Mouse (Mus musculus): ENCODE results near the gene Dok7. TPM values are rescaled to one million over a fixed set of nuclear protein-coding genes. Genes with fewer than 3 reads are reported as not detected.

The Dok7 gene
- polyA plus RNA-seq, 1 experiment from 2014 or later, result 0.83 TPM

- WGBS, result 79% methylated on average over 3 of the region's 3 CpGs
- no peak for TF ChIP-seq CTCF (IDR thresholded peaks at IDR 0.05; ENCODE audit: low read depth)
- ATAC-seq (ENCODE audit: insufficient read depth), result no peak
- H3K9me3 ChIP-seq (ENCODE audit: low read depth, low read length), result no peaks in the 10 kb centered on the region
- H3K4me2 ChIP-seq, result no peak overlapping the region
- peaks cover 45% of the 10 kb centered on the region for H3K36me3 ChIP-seq (ENCODE audit: insufficient read depth)
- no peak for DNase-seq
- no peak overlapping the region for H3K4me3 ChIP-seq (ENCODE audit: low read depth, low read length)
- no peak overlapping the region for H3K27ac ChIP-seq (ENCODE audit: low read depth)
- no peaks in the 10 kb centered on the region for H3K4me1 ChIP-seq (ENCODE audit: insufficient read depth)
- H3K9ac ChIP-seq, result no peak overlapping the region
- H3K27me3 ChIP-seq (ENCODE audit: insufficient read depth, low read length), result no peaks in the 10 kb centered on the region
These were observed 35.1 kb downstream of the Dok7 start for GRCm38 (mm10) chr5:35091636-35092035.

- DNase-seq, result peak; percentile 10
- Histone ChIP-seq H3K27ac (ENCODE audit: low read depth) (no peak overlapping the region), H3K4me1 (ENCODE audit: insufficient read depth) (peaks cover 7% of the 10 kb centered on the region; the same call in 1 of the 2 replicates), H3K9me3 (ENCODE audit: low read depth, low read length) (no peaks in the 10 kb centered on the region), H3K27me3 (ENCODE audit: insufficient read depth, low read length) (no peaks in the 10 kb centered on the region), H3K36me3 (ENCODE audit: insufficient read depth) (peaks cover 45% of the 10 kb centered on the region), H3K4me3 (ENCODE audit: low read depth, low read length) (no peak overlapping the region), H3K4me2 (peak overlapping the region; percentile 75; the same call in 1 of the 2 replicates), H3K9ac (no peak overlapping the region)
- 62% methylated on average over 8 of the region's 8 CpGs for WGBS
- ATAC-seq (ENCODE audit: insufficient read depth), result no peak
- no peak for TF ChIP-seq CTCF (IDR thresholded peaks at IDR 0.05; ENCODE audit: low read depth)
These were observed 46.5 kb downstream of the Dok7 start for GRCm38 (mm10) chr5:35103086-35103485.

- TF ChIP-seq CTCF (IDR thresholded peaks at IDR 0.05; ENCODE audit: low read depth), result no peak
- Histone ChIP-seq H3K9me3 (ENCODE audit: low read depth, low read length) (no peaks in the 10 kb centered on the region), H3K4me2 (peak overlapping the region; percentile 75), H3K27ac (ENCODE audit: low read depth) (no peak overlapping the region), H3K9ac (no peak overlapping the region), H3K4me1 (ENCODE audit: insufficient read depth) (peaks cover 7% of the 10 kb centered on the region; the same call in 1 of the 2 replicates), H3K4me3 (ENCODE audit: low read depth, low read length) (peak overlapping the region; percentile 78; the same call in 1 of the 2 replicates), H3K27me3 (ENCODE audit: insufficient read depth, low read length) (no peaks in the 10 kb centered on the region), H3K36me3 (ENCODE audit: insufficient read depth) (peaks cover 40% of the 10 kb centered on the region)
- DNase-seq (no peak), ATAC-seq (ENCODE audit: insufficient read depth) (no peak)
- WGBS, result 57% methylated on average over 2 of the region's 2 CpGs
These were observed 47.0 kb downstream of the Dok7 start for GRCm38 (mm10) chr5:35103528-35103927.

- H3K4me3 ChIP-seq (ENCODE audit: low read depth, low read length), result peak overlapping the region; percentile 78
- peak overlapping the region; percentile 32; the same call in 1 of the 2 replicates for H3K9ac ChIP-seq
- DNase-seq (peak; percentile 39), ATAC-seq (ENCODE audit: insufficient read depth) (no peak; the same call in 1 of the 2 replicates)
- peaks cover 7% of the 10 kb centered on the region; the same call in 1 of the 2 replicates for H3K4me1 ChIP-seq (ENCODE audit: insufficient read depth)
- peak overlapping the region; percentile 75 for H3K4me2 ChIP-seq
- H3K36me3 ChIP-seq (ENCODE audit: insufficient read depth), result peaks cover 32% of the 10 kb centered on the region
- no peaks in the 10 kb centered on the region for H3K9me3 ChIP-seq (ENCODE audit: low read depth, low read length)
- WGBS, result 51% methylated on average over 8 of the region's 8 CpGs
- no peak for TF ChIP-seq CTCF (IDR thresholded peaks at IDR 0.05; ENCODE audit: low read depth)
- H3K27ac ChIP-seq (ENCODE audit: low read depth), result 0 out of 2 replicates have a peak overlapping the region, but pooled peaks have one; percentile 46
- no peaks in the 10 kb centered on the region for H3K27me3 ChIP-seq (ENCODE audit: insufficient read depth, low read length)
These were observed 47.8 kb downstream of the Dok7 start for GRCm38 (mm10) chr5:35104183-35104959.

- H3K4me1 ChIP-seq (ENCODE audit: insufficient read depth), result peaks cover 7% of the 10 kb centered on the region; the same call in 1 of the 2 replicates
- H3K9ac ChIP-seq, result peak within 1 kb of the TSS; percentile 70
- H3K27me3 ChIP-seq (ENCODE audit: insufficient read depth, low read length), result no peaks in the 10 kb centered on the region
- peak within 1 kb of the TSS; percentile 78 for H3K27ac ChIP-seq (ENCODE audit: low read depth)
- peaks cover 23% of the 10 kb centered on the region for H3K36me3 ChIP-seq (ENCODE audit: insufficient read depth)
- DNase-seq (peak; percentile 95), ATAC-seq (ENCODE audit: insufficient read depth) (peak; percentile 94)
- TF ChIP-seq CTCF (IDR thresholded peaks at IDR 0.05; ENCODE audit: low read depth), result no peak
- peak within 1 kb of the TSS; percentile 78 for H3K4me3 ChIP-seq (ENCODE audit: low read depth, low read length)
- peak within 1 kb of the TSS; percentile 75 for H3K4me2 ChIP-seq
- WGBS, result under 1% methylated on average over 39 of the region's 39 CpGs
- no peaks in the 10 kb centered on the region for H3K9me3 ChIP-seq (ENCODE audit: low read depth, low read length)
These were observed 48.7 kb downstream of the Dok7 start, which contains the start of gene Lrpap1 for GRCm38 (mm10) chr5:35104960-35105921. TSS of gene Lrpap1 (minus strand) at chr5:35105766.

- ATAC-seq (ENCODE audit: insufficient read depth) (peak; percentile 45), DNase-seq (no peak)
- peak overlapping the region; percentile 78 for H3K4me3 ChIP-seq (ENCODE audit: low read depth, low read length)
- WGBS, result 6% methylated on average over 11 of the region's 11 CpGs
- peak overlapping the region; percentile 70; the same call in 1 of the 2 replicates for H3K9ac ChIP-seq
- peak overlapping the region; percentile 75 for H3K4me2 ChIP-seq
- no peak for TF ChIP-seq CTCF (IDR thresholded peaks at IDR 0.05; ENCODE audit: low read depth)
- peaks cover 17% of the 10 kb centered on the region for H3K36me3 ChIP-seq (ENCODE audit: insufficient read depth)
- H3K27ac ChIP-seq (ENCODE audit: low read depth), result 0 out of 2 replicates have a peak overlapping the region, but pooled peaks have one; percentile 0
- no peaks in the 10 kb centered on the region for H3K9me3 ChIP-seq (ENCODE audit: low read depth, low read length)
- H3K27me3 ChIP-seq (ENCODE audit: insufficient read depth, low read length), result no peaks in the 10 kb centered on the region
- peaks cover 7% of the 10 kb centered on the region; the same call in 1 of the 2 replicates for H3K4me1 ChIP-seq (ENCODE audit: insufficient read depth)
These were observed 49.3 kb downstream of the Dok7 start for GRCm38 (mm10) chr5:35105922-35106298.
